Mouse (Mus musculus) neutrophil, adult 5-6 weeks (primary cell): Measurements from ENCODE around the gene Rps11. TPM values are rescaled to one million over a fixed set of nuclear protein-coding genes. Genes with fewer than 3 reads are reported as not detected.
"Not testable (repeated sequence)": the region's sequence is repeated elsewhere in the genome, so short reads cannot be mapped to it uniquely, and the experiment has no call there.

ENCODE experiments used
- ATAC-seq: fragments of 151-379, 151-347 bp; 2 replicates; pipeline ENCODE4 v1.8.0; 2017; ENCODE audit warnings: mild to moderate bottlenecking, moderate TSS enrichment; ENCODE audit not compliant: insufficient number of reproducible peaks, poor library complexity, low FRiP score, severe bottlenecking; ENCODE audit errors: extremely low read depth
- total RNA-seq: library from RNA; stranded (forward); fragments of 200-1000 nt; gene quantifications from 2 replicates; pipeline ENCODE4 v1.2.3, GENCODE M21; 2017

Rps11 gene
- total RNA-seq, result 587 and 609 TPM in 2 replicates

DNA sequence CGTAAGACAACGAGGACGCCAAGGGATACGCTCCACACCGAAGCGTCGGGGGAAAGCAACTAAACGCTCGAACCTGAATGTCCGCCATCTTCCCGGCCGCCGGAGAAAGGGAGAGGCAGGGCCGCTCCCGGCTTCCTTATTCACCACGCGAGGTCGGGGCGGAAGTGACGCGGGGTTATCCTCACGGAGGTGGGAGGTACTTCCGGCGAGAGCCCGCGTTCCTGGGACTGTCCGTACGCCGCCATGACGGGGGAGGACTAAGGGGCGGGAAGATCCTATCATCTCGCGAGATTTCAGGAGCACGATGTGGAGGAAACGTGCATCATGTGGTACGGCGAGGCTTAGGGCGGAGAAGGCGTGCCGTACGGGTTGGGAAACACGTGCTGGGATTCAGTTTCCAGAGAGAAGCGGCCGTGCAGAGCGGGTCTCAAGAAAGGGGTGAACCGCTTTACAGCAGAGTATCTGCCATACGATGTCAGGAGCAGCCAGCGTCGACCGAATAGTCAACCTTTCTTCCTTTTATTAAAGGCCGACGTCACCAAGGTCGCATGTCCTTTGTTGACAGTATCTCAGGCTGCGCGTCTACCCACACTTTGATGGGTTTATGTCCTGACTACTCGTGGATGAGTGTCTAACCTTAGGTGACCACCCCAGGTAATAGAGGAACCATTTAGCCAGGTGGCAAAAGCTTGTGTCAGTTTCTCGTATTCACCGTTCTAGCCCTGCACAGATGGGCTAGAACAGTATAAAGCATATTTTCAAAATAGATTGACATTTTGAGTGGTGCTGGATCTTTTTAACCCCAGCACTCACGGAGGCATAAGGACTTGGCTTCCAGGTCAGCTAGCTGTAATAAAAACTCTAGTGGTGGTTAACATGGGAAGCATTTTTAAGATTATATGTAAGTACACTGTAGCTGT lies at the start of gene Rps11:
Rps11 (minus strand) TSS at position 216 of the 920 bp plus-strand sequence.
- ATAC-seq, result peak; percentile 65

DNA sequence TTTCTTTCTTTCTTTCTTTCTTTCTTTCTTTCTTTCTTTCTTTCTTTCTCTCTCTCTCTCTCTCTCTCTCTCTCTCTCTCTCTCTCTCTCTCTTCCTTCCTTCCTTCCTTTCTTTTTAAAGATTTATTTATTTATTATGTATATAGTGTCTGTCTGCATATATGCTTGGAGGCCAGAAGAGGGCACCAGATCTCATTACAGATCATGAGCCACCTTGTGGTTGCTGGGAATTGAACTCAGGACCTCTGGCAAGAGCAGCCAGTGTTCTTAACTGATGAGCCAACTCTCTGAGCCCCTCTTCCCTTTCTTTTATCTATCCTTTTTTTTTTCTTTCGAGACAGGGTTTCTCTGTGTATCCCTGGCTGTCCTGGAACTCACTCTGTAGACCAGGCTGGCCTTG lies 49.5 kb upstream of the Rps11 start:
- ATAC-seq, result not testable (repeated sequence)

DNA sequence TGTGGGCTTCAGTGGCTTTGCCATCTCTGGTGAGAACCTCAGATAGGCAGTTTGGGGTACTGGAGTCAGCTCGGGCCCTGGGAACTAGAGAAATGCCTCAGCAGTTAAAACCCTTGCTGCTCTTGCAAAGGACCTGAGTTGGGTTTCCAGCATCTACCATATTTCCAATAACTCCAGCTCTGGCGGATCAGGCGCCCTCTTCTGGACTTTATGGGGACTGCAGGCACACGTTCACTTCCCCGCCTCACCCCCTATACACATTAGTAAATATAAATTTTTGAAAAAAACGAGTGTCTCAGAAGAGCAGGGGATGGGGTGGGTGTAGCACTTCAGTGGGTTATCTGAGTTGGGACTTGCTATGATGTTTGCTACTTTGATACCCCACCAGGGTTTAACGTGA lies 48.7 kb upstream of the Rps11 start:
- ATAC-seq, result no peak

DNA sequence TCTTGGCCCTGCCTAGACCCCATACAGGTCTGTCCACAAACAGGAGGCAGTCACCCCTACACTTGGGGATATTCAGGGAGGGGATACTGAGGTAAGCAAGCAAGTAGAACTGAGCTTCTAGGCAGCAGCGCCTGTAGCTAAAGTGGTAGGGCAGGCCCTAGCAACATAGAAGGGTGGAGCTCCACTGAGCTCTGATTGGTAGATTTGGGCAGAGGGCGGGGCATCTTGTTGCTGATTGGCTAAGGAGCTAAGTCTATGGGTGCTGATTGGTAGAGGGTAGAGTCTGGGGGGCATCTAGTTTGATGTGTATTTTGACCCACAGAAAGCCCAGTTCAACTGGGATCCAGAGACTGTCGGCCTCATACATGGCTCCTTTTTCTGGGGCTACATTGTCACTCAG lies 45.3 kb upstream of the Rps11 start:
- no peak for ATAC-seq

DNA sequence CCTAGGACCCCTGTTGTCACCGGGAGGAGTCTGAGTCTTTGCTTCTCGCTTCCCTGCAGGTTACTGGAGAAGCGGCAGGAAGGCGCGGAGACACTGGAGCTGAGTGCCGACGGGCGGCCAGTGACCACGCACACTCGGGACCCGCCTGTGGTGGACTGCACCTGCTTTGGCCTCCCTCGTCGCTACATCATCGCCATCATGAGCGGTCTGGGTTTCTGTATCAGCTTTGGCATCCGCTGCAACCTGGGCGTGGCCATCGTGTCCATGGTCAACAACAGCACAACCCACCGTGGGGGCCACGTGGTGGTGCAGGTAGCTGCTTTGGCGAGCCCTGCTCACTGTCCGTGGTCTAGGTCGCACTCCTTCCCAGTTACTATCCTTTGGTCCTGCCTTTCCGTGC lies 44.4 kb upstream of the Rps11 start:
- no peak for ATAC-seq

DNA sequence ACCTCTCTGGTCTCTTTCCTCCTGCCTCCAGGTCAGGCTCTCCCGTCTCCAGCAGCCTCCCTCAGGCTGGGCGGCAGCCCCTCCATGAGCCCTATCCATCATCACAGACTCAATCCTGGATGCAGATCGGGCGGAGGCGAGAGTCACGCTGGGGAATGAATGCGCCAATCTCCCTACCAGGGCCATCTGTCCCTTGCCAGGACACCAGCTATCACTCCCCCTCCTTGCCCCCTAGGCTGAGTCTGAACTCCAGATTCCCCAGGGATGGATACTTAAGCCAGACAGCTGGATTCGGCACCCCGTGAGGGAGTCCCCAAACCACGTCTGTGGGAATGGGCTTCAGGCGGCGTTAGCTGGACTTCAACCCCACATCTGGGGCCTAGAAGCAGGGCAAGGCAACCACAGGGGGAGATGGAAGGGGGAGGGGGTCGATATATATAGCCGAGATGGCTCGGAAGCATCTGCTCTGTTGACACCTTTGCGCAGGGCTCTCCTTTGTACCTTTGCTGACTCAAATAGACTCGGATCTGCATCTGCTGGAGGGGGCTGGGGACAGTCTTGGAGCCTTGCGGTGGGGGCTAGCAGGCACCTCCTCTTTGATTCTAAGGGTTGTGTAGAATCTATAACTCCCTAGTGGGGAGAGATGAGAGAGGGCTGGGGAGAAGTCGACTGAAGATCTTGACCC lies 43.7 kb upstream of the Rps11 start:
- ATAC-seq, result no peak

DNA sequence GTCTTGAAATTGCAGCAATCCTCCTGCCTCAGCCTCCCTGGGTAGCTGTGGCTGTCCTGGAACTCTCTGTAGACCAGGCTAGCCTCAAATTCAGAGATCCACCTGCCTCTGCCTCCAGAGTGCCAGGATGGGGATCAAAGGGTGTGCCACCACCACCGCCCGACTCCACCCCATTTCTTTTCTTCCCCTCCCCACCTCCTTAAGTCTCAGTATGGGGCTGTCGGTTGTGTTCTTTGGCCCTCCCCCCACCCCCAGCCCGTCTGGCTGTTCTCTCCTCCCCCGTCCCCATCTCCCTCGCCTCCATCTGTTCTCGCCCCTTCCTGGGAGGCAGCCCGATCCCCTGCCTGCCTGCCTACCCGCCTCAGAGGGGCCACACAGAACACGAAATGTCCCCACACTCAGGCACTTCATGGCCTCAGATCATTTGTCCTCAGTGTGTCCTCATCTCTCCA lies 42.7 kb upstream of the Rps11 start:
- no peak for ATAC-seq

DNA sequence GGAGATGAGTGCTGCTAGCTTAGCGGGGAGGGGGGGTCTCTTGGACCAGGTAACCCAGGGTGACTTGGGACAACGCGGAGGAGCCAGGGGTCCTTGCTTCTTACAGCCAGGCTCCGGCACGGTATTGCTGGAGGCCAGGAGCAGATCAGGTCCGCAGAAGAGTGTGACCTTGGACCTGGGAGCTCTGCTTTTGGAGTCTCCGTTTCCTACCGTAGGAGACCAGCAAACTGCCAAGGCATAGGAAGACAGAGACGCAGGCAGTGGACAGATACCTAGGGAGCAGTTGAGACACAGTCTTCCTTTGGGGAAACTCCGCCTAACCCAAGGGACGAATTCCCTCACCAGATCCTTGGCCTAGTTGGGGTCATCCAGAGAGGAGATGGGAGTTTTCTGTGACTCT lies 41.5 kb upstream of the Rps11 start:
- ATAC-seq, result no peak

DNA sequence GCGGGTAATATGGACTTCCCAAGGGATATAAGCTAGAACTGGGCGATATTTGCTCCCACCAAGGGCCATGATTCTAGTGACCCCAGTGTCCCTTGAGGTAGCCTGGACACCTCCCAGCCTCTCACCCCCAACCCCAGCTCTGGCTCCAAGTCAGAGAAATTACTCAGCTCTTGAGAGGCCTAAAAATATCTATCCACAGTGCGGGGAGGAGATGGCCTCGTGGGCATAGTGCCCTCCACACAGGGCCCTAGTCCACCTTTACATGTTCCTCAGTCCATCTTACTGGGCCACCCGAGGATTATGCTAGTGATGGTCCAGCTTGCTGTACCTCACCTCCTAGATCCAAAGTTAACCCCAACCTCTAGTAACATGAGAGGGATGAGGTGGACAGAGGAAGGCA lies 40.6 kb upstream of the Rps11 start:
- no peak for ATAC-seq

DNA sequence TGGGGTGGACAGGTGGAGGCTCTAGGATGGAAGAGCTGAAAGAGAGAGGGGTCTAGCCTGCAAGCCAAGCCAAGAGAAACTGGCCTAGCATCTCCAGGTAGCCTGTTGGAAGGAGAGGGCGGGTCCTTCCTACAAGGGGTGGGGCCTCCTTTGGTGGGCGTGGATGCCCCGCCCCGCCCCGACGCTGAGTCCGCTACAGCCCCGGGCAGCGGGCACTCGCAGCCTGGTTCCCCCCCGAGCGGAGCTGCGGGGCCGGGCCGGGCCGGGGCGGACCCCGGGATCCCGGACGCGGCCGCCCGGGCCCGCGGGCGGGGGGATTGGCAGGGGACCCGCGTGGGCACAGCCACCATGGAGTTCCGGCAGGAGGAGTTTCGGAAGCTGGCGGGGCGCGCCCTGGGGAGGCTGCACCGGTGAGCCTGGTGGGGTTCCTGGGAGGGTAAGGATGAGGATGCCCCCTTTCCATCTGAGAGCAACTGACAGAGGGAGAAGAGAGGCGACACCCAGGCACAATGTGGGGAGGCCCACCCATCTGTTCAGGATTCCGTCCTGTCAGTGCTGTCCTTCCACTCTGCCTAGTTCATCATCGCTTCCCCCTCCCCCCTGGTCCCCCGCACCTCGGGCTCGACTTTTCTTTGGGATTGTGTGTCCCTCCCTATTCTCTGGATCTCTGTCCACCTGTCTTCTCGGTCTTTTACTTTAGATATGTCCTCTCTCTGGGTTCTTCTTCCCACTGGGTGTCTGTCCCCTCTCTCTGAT lies 39.7 kb upstream of the Rps11 start, which contains the start of gene Slc17a7:
Slc17a7 (plus strand) TSS at position 215 of the 756 bp plus-strand sequence.
- no peak for ATAC-seq

DNA sequence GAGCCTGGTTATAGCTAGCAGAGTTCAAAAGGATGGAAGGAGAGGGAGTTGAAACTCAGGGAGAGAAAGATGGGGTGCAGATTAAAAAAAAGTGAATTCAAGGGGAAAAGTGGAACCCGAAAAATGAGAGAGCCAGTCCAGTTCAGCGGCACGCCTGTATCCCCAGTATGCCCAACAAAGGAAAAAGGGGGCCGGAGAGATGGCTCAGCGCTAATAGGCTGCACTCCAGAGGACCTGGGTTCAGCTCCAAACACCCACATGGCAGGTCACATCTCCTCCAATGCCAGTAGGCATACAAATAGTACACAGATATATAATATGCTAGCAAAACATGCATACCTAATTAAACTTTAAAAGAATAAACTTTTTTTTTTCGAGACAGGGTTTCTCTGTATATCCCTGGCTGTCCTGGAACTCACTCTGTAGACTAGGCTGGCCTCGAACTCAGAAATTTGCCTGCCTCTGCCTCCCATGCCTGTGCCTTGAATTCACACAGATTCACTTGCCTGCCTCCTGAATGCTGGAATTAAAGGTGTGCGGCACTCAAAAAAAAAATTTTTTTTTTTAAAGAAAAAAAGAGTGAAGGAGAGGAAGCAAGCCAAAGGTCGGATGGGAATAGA lies 38.9 kb upstream of the Rps11 start:
- no peak for ATAC-seq

DNA sequence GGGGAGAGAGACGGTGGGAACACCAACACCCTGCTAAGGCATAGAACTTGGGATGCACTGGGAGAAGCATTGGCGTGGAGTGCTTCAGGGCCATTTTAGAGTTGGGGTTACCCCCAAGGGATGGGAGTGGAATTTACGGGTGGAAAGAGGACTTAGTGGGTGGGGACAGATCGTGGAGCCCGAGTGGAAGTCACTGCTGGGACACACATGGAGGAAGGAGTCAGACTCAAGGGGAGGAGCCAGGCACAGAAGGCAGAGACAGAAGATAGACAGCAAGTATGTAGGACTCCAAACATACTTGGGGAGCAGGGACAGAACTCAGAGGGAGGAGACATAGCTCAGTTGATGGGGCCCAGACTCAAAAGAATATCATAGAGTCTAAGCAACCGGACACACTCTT lies 38.3 kb upstream of the Rps11 start:
- ATAC-seq, result no peak

DNA sequence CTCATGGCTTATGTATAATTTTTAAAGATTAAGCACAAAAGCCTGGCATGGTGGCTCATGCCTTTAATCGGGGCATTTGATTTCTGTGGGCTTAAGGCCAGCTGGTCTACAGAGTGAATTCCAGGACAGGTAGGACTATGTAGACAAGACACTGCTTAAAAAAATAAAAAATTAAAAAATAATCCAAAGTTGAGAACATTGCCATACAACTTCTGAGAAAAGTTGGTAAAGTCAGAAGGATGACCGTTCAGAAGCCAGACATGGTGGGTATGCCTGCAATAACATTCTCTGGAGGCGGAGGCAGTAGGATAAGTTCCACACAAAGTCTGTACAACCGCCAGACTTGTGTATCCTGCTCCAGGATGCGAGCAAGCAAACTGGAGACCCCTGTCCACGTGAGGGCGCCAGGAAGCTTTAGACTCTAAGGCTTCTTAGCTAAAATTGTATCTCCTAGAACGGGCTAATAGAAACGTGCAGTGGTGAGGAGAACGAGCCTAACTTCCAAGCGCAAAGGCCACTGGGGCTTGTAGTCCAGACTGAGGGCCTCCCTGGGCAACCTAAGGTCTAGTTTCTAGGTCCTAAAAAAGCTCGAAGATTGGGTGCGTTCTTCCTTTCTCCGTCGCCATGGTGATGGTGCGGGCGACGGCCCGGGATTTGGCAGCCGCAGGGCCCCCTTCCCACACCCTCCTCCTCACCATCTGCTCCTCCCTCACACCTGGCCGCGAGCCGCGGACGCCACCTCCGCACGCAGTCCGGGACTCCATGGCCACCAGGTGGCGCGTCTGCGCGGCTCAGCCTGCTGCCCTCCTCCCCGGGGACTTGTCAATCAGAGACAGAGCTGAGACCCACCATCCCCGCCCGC lies 37.6 kb upstream of the Rps11 start:
- peak; percentile 63 for ATAC-seq

DNA sequence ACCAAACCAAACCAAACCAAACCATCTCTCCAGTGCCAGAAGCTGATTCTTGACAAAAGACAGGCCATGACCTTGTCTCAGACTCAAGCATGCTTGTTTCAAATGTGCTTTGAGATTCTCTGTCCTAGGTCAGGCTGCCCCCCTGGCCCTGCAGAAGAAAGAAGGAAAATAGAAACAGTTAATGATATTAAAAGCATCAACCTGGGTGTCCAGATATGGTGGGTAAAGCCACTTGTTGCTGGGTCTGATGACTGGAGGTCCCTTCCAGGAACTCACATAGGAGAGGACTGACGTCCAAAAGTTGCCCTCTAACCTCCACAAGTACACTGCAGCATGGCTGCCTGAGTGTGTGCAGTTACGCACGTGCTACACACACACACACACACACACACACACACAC lies 36.6 kb upstream of the Rps11 start:
- no peak for ATAC-seq

DNA sequence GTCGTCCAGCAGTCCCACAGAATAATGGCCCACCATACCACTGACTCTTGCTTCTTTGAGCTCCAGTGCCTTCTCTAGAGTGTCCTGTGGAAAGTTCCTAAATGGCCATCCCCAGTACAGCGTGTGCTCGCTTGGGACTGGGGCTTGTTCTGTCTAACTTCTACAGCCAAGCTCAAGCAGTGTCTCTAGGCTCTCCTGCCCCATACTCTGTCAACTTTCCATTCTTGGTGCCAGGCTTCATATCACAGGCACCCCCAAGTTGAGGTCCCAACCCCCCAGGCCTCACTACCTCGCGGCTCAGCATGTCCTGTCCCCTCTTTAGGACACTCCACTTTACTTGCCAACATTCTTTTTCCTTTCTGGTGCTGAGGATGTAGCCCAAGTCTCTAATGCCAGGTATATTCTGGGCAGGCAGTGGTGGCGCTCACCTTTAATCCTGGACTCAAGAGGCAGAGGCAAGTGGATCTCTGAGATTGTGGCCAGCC lies 36.1 kb upstream of the Rps11 start:
- no peak for ATAC-seq

DNA sequence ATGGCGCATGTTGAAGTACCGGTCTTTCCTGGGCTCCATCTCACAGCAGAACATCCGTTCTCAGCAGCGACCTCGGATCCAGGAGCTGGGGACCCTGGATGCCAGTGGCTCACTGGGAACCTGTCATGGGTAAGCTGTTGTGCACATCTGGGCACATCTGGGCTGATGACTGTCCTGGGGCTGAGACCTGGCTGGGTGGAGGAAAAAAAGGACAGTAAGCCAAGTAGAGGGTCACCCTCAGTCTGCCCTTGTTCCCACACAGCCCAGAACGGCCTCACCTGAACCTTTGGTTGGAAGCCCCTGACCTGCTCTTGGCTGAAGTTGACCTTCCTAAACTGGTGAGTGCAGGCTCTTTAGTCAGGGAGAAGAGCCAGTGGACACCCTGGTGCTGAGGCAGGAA lies 34.8 kb upstream of the Rps11 start:
- ATAC-seq, result no peak

DNA sequence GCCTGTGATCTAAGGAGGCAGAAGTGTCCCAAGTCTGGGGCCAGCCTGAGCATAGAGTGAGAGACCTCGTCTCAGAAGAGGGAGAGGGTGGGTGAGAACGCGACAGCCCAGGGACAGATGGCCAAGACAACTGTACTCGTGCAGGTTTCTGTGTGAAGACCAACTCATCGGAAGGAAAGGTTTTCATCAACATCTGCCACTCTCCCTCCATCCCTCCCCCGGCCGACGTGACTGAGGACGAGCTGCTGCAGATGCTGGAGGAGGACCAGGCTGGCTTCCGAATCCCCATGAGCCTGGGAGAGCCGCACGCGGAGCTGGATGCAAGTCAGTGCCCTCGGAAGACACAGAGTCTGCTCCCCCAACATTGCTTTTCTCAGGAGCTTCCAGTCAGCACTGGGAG lies 33.2 kb upstream of the Rps11 start:
- no peak for ATAC-seq

DNA sequence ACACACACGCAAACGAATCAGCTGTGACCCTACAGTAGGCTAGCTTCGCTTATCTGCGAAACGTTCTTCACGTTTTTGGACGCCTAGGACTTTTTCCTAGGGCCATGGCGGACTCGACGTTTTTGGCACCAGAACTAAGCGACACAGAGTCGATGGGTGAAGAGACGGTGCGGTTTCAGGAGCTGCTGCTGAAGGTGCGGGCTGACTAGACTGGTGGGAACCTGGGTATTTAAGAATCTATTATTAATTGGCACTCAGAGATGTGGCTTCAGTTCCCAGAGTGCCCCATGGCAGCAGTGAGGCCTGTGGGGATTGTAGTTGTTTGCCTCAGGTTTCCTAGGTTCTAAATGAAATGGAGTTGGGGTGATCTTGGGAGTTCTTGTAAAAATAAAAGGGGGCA lies 32.0 kb upstream of the Rps11 start:
- ATAC-seq, result no peak
